In genomic region chr11:5280932-5281331, GRCm38 (mm10) we compare ENCODE assay signal across 15 mouse cellular contexts. TPM values are rescaled to one million over a fixed set of nuclear protein-coding genes. Genes with fewer than 3 reads are reported as not detected.
DNase-seq lines count a peak whose midpoint lies in the region; ATAC-seq and TF ChIP-seq lines count a peak whose summit lies in the region.
"Had no signal": no experiment of that assay in that cellular context is flagged by ENCODE, and none has a peak within 500 bp of the region (broad histone marks: within the 10 kb centered on the region; RNA-seq: fewer than 3 reads in every experiment).

No protein-coding gene starts in this region.

- H3K9ac ChIP-seq in forebrain, postnatal 0 days: no peak overlapping the region
- H3K9ac ChIP-seq in hindbrain, postnatal 0 days (replicated peaks; ENCODE audit: low read length): no peak overlapping the region
- no peak overlapping the region for H3K9ac ChIP-seq in hindbrain, embryonic 11.5 days (ENCODE audit: low read depth, low read length)
- no peak overlapping the region for H3K9ac ChIP-seq in neural tube, embryonic 14.5 days (replicated peaks; ENCODE audit: low read depth, low read length)
- no peak overlapping the region for H3K9ac ChIP-seq in neural tube, embryonic 15.5 days (replicated peaks)
- H3K9ac ChIP-seq: kidney, embryonic 15.5 days; liver, postnatal 0 days; midbrain, embryonic 13.5 days had no signal

- no peak overlapping the region for H3K4me3 ChIP-seq in forebrain, postnatal 0 days (ENCODE audit: low read depth, low read length)
- H3K4me3 ChIP-seq in forebrain, embryonic 10.5 days: no peak overlapping the region
- H3K4me3 ChIP-seq in hindbrain, postnatal 0 days (ENCODE audit: low read length): no peak overlapping the region
- no peak overlapping the region for H3K4me3 ChIP-seq in hindbrain, embryonic 11.5 days (ENCODE audit: low read depth, low read length)
- H3K4me3 ChIP-seq in neural tube, embryonic 14.5 days (ENCODE audit: low read depth, low read length): no peak overlapping the region
- H3K4me3 ChIP-seq in neural tube, embryonic 15.5 days (replicated peaks): no peak overlapping the region
- H3K4me3 ChIP-seq: kidney, embryonic 15.5 days; midbrain, embryonic 13.5 days had no signal

- no peak overlapping the region for H3K4me2 ChIP-seq in forebrain, postnatal 0 days (ENCODE audit: low read depth)
- no peak overlapping the region for H3K4me2 ChIP-seq in hindbrain, postnatal 0 days (ENCODE audit: low read depth, low read length)
- H3K4me2 ChIP-seq in hindbrain, embryonic 11.5 days (replicated peaks; ENCODE audit: low read depth, low read length): no peak overlapping the region
- no peak overlapping the region for H3K4me2 ChIP-seq in neural tube, embryonic 14.5 days (ENCODE audit: low read depth, low read length)
- no peak overlapping the region for H3K4me2 ChIP-seq in neural tube, embryonic 15.5 days
- H3K4me2 ChIP-seq: kidney, embryonic 15.5 days; midbrain, embryonic 13.5 days had no signal

- H3K4me1 ChIP-seq in forebrain, postnatal 0 days (ENCODE audit: insufficient read depth): no peaks in the 10 kb centered on the region
- H3K4me1 ChIP-seq in forebrain, embryonic 10.5 days: no peaks in the 10 kb centered on the region
- no peaks in the 10 kb centered on the region for H3K4me1 ChIP-seq in hindbrain, postnatal 0 days (ENCODE audit: insufficient read depth, low read length)
- H3K4me1 ChIP-seq in hindbrain, embryonic 11.5 days (replicated peaks; ENCODE audit: control insufficient read depth, insufficient read depth, low read length): no peaks in the 10 kb centered on the region
- H3K4me1 ChIP-seq in neural tube, embryonic 14.5 days (ENCODE audit: control insufficient read depth, insufficient read depth, low read length): peaks cover 4% of the 10 kb centered on the region; the same call in 1 of the 2 replicates
- no peaks in the 10 kb centered on the region; the same call in 1 of the 2 replicates for H3K4me1 ChIP-seq in neural tube, embryonic 15.5 days

- ATAC-seq in forebrain, postnatal 0 days: peak; percentile 51
- ATAC-seq in hindbrain, postnatal 0 days: peak; percentile 70; the same call in 1 of the 2 replicates
- no peak for ATAC-seq in hindbrain, embryonic 11.5 days (ENCODE audit: low FRiP score)
- peak; percentile 51; the same call in 1 of the 2 replicates for ATAC-seq in neural tube, embryonic 14.5 days (ENCODE audit: low read depth)
- ATAC-seq in neural tube, embryonic 15.5 days (ENCODE audit: low FRiP score): no peak
- ATAC-seq: intestine, postnatal 0 days; liver, postnatal 0 days; midbrain, embryonic 13.5 days had no signal

- H3K9me3 ChIP-seq in forebrain, postnatal 0 days (ENCODE audit: low read length): no peaks in the 10 kb centered on the region
- H3K9me3 ChIP-seq in forebrain, embryonic 10.5 days: no peaks in the 10 kb centered on the region
- H3K9me3 ChIP-seq in hindbrain, postnatal 0 days (ENCODE audit: low read length): no peaks in the 10 kb centered on the region
- H3K9me3 ChIP-seq in hindbrain, embryonic 11.5 days (ENCODE audit: control insufficient read depth, low read length): no peaks in the 10 kb centered on the region
- H3K9me3 ChIP-seq in neural tube, embryonic 14.5 days (ENCODE audit: control insufficient read depth, low read length): no peaks in the 10 kb centered on the region
- H3K9me3 ChIP-seq in neural tube, embryonic 15.5 days (replicated peaks): no peaks in the 10 kb centered on the region
- H3K9me3 ChIP-seq: kidney, embryonic 15.5 days; midbrain, embryonic 13.5 days had no signal

- H3K27ac ChIP-seq in forebrain, postnatal 0 days (ENCODE audit: low read depth, low read length): no peak overlapping the region
- H3K27ac ChIP-seq in forebrain, embryonic 10.5 days: no peak overlapping the region
- H3K27ac ChIP-seq in hindbrain, postnatal 0 days: no peak overlapping the region
- no peak overlapping the region for H3K27ac ChIP-seq in hindbrain, embryonic 11.5 days (ENCODE audit: low read depth, low read length)
- no peak overlapping the region for H3K27ac ChIP-seq in neural tube, embryonic 14.5 days (ENCODE audit: low read depth, low read length)
- no peak overlapping the region for H3K27ac ChIP-seq in neural tube, embryonic 15.5 days (replicated peaks)
- H3K27ac ChIP-seq: kidney, embryonic 15.5 days; midbrain, embryonic 13.5 days had no signal

- DNase-seq in forebrain, postnatal 0 days: no peak
- DNase-seq in forebrain, embryonic 10.5 days (ENCODE audit: extremely low spot score, low spot score): no peak
- peak; percentile 24 for DNase-seq in hindbrain, postnatal 0 days (ENCODE audit: low spot score)
- DNase-seq in hindbrain, embryonic 11.5 days (ENCODE audit: low spot score): no peak
- no peak for DNase-seq in adrenal gland, postnatal 25 days
- DNase-seq: cerebellum, adult 9-11 months; embryo, embryonic 11 days; kidney, postnatal 4 days; liver, postnatal 0 days; lung, postnatal 10 days had no signal

- H3K27me3 ChIP-seq in forebrain, postnatal 0 days (ENCODE audit: insufficient read depth, low read length): no peaks in the 10 kb centered on the region
- no peaks in the 10 kb centered on the region for H3K27me3 ChIP-seq in forebrain, embryonic 10.5 days (ENCODE audit: poor library complexity, severe bottlenecking)
- H3K27me3 ChIP-seq in hindbrain, postnatal 0 days (ENCODE audit: insufficient read depth, low read length): no peaks in the 10 kb centered on the region
- H3K27me3 ChIP-seq in hindbrain, embryonic 11.5 days (ENCODE audit: control insufficient read depth, insufficient read depth, low read length): no peaks in the 10 kb centered on the region
- H3K27me3 ChIP-seq in neural tube, embryonic 14.5 days (ENCODE audit: control insufficient read depth, insufficient read depth, low read length): no peaks in the 10 kb centered on the region
- no peaks in the 10 kb centered on the region for H3K27me3 ChIP-seq in neural tube, embryonic 15.5 days (replicated peaks)
- H3K27me3 ChIP-seq: kidney, embryonic 15.5 days; midbrain, embryonic 13.5 days had no signal

- TF ChIP-seq CTCF in forebrain, postnatal 0 days (IDR thresholded peaks at IDR 0.05; ENCODE audit: low read depth): no peak
- TF ChIP-seq CTCF in hindbrain, postnatal 0 days (IDR thresholded peaks at IDR 0.05; ENCODE audit: low read depth): no peak

- peaks cover 25% of the 10 kb centered on the region for H3K36me3 ChIP-seq in forebrain, postnatal 0 days (ENCODE audit: insufficient read depth)
- peaks cover 67% of the 10 kb centered on the region for H3K36me3 ChIP-seq in forebrain, embryonic 10.5 days (replicated peaks)
- peaks cover 29% of the 10 kb centered on the region; the same call in 1 of the 2 replicates for H3K36me3 ChIP-seq in hindbrain, postnatal 0 days (ENCODE audit: insufficient read depth, low read length)
- H3K36me3 ChIP-seq in hindbrain, embryonic 11.5 days (ENCODE audit: control insufficient read depth, insufficient read depth, low read length): no peaks in the 10 kb centered on the region
- H3K36me3 ChIP-seq in neural tube, embryonic 14.5 days (ENCODE audit: control insufficient read depth, insufficient read depth, low read length): no peaks in the 10 kb centered on the region
- peaks cover 31% of the 10 kb centered on the region for H3K36me3 ChIP-seq in neural tube, embryonic 15.5 days

- WGBS in forebrain, postnatal 0 days: 76% methylated on average over 7 of the region's 7 CpGs
- 89% methylated on average over 7 of the region's 7 CpGs for WGBS in forebrain, embryonic 10.5 days
- WGBS in hindbrain, postnatal 0 days: 58% methylated on average over 7 of the region's 7 CpGs
- 93% methylated on average over 7 of the region's 7 CpGs for WGBS in hindbrain, embryonic 11.5 days
- 73% methylated on average over 7 of the region's 7 CpGs for WGBS in neural tube, embryonic 14.5 days
- WGBS in neural tube, embryonic 15.5 days: 58% methylated on average over 7 of the region's 7 CpGs

RNA-seq across cellular contexts. Expression of gene Kremen1, which starts 19.6 kb away (rescaled TPM):
- 7.5 and 9.7 TPM in 2 replicates for total RNA-seq in forebrain, postnatal 0 days (2014; rRNA removed)
- polyA plus RNA-seq in forebrain, postnatal 0 days (2015; fragmentation: Nextera tagmentation; extraction: Ambion mirVana): 2.3 and 2.9 TPM in 2 replicates
- polyA plus RNA-seq in forebrain, embryonic 10.5 days (2016; fragmentation: Nextera tagmentation; extraction: Ambion mirVana): 11.4 TPM in 2 replicates
- total RNA-seq in hindbrain, postnatal 0 days (2014; rRNA removed): 14.8 and 18.5 TPM in 2 replicates
- 3.2 and 3.6 TPM in 2 replicates for polyA plus RNA-seq in hindbrain, postnatal 0 days (2015; fragmentation: Nextera tagmentation; extraction: Ambion mirVana)
- polyA plus RNA-seq in hindbrain, embryonic 11.5 days (2014; fragmentation: Nextera tagmentation; extraction: Ambion mirVana): 6.6 and 6.7 TPM in 2 replicates
- 3.7 and 6.5 TPM in 2 replicates for polyA plus RNA-seq in neural tube, embryonic 14.5 days (2014; fragmentation: Nextera tagmentation; extraction: Ambion mirVana)
- 5.7 and 10.2 TPM in 2 replicates for polyA plus RNA-seq in neural tube, embryonic 15.5 days (2015; fragmentation: Nextera tagmentation; extraction: Ambion mirVana)
- 17.6 and 23.1 TPM in 2 replicates for total RNA-seq in adrenal gland, postnatal 25 days (2021)

Comparison
In these comparisons a context has a peak if more than half of its experiments do, and no peak if none do; other contexts are left out.
1. ATAC-seq: peak in forebrain, postnatal 0 days (single experiment), hindbrain, postnatal 0 days (single experiment) and neural tube, embryonic 14.5 days (single experiment); none in hindbrain, embryonic 11.5 days (single experiment) and neural tube, embryonic 15.5 days (single experiment).